Mouse (Mus musculus): ENCODE results near the gene Mical1. TPM values are rescaled to one million over a fixed set of nuclear protein-coding genes. Genes with fewer than 3 reads are reported as not detected.

The Mical1 gene
- 10 to 100 TPM in 1 of 2 experiments, 1 to 10 TPM in 1; 6.2 to 11.1 TPM for total RNA-seq (2021)
- polyA plus RNA-seq (2012; rRNA removed) = 10.4 and 13.3 TPM in 2 replicates
- long read RNA-seq, partial matches to known transcripts = 4 of 12 reads
- long read RNA-seq, other reads (novel, unspliced or antisense) = 4 of 12 reads

GRCm38 (mm10) chr10:41476171-41477017, at the start of gene Mical1:
Gene Mical1 (plus strand): TSS chr10:41476314.
- peak; percentile 71 for DNase-seq

- DNase-seq = no peak
Measured at GRCm38 (mm10) chr10:41426368-41426767, 49.7 kb upstream of the Mical1 start.

- peak; percentile 58 for DNase-seq
Measured at GRCm38 (mm10) chr10:41434624-41435023, 41.5 kb upstream of the Mical1 start.

- no peak for DNase-seq
Measured at GRCm38 (mm10) chr10:41435141-41435540, 41.0 kb upstream of the Mical1 start.

- no peak for DNase-seq
Measured at GRCm38 (mm10) chr10:41448216-41448615, 27.9 kb upstream of the Mical1 start.

- DNase-seq = no peak
Measured at GRCm38 (mm10) chr10:41449684-41450083, 26.4 kb upstream of the Mical1 start.

GRCm38 (mm10) chr10:41450137-41450670, 25.9 kb upstream of the Mical1 start, which contains the start of gene Zbtb24:
Gene Zbtb24 (plus strand): TSS chr10:41450383.
- DNase-seq = peak; percentile 96

- DNase-seq = no peak
Measured at GRCm38 (mm10) chr10:41450780-41451522, 25.2 kb upstream of the Mical1 start.

GRCm38 (mm10) chr10:41451656-41452055, 24.5 kb upstream of the Mical1 start:
- no peak for DNase-seq

GRCm38 (mm10) chr10:41452791-41453190, 23.3 kb upstream of the Mical1 start:
- peak; percentile 53 for DNase-seq

GRCm38 (mm10) chr10:41459990-41460389, 16.1 kb upstream of the Mical1 start:
- no peak for DNase-seq

GRCm38 (mm10) chr10:41460501-41460900, 15.6 kb upstream of the Mical1 start:
- DNase-seq = no peak

- no peak for DNase-seq
Measured at GRCm38 (mm10) chr10:41461057-41461722, 14.9 kb upstream of the Mical1 start.

GRCm38 (mm10) chr10:41464401-41464955, 11.6 kb upstream of the Mical1 start:
- no peak for DNase-seq

- DNase-seq = no peak
Measured at GRCm38 (mm10) chr10:41467325-41467724, 8.8 kb upstream of the Mical1 start.

- no peak for DNase-seq
Measured at GRCm38 (mm10) chr10:41470693-41471092, 5.4 kb upstream of the Mical1 start.

GRCm38 (mm10) chr10:41472534-41472933, 3.6 kb upstream of the Mical1 start:
- DNase-seq = no peak

- DNase-seq = no peak
Measured at GRCm38 (mm10) chr10:41472962-41473481, 3.1 kb upstream of the Mical1 start.

GRCm38 (mm10) chr10:41473782-41474468, 2.2 kb upstream of the Mical1 start:
- peak; percentile 58 for DNase-seq

GRCm38 (mm10) chr10:41474981-41475391, 1.1 kb upstream of the Mical1 start:
- no peak for DNase-seq

GRCm38 (mm10) chr10:41477018-41477277, 834 bp downstream of the Mical1 start:
- DNase-seq = no peak
